Mouse (Mus musculus) limb, embryonic 12.5 days (tissue): ENCODE measurements at regions not wholly inside any gene's neighbourhood (a gene's known extent, or its start where the extent isn't known, plus 50 kb on each side); places are given as distances from the start of the nearest gene placed in this dataset.

ENCODE experiments used
- ATAC-seq: fragments of 200-750 bp; cut with Nextera tagmentation; 2 replicates; pipeline ENCODE4 v1.8.0; 2017; ENCODE audit warnings: low read depth, moderate TSS enrichment; ENCODE audit not compliant: insufficient number of reproducible peaks, insufficient read depth, low FRiP score, low TSS enrichment
- H3K27ac ChIP-seq: fragments of 300-500 bp; sonication (generic); 2 replicates; pipeline ENCODE4 v1.5.1; 2016; ENCODE audit warnings: mild to moderate bottlenecking, moderate library complexity
- H3K27me3 ChIP-seq: fragments of 300-500 bp; sonication (generic); 2 replicates; pipeline ENCODE4 v1.6.1; 2016; ENCODE audit warnings: mild to moderate bottlenecking, moderate library complexity
- H3K36me3 ChIP-seq: fragments of 300-500 bp; sonication (generic); 2 replicates; pipeline ENCODE4 v1.6.1; 2016; ENCODE audit warnings: mild to moderate bottlenecking, moderate library complexity
- H3K4me1 ChIP-seq: fragments of 300-500 bp; sonication (generic); replicated peaks from 2 replicates; pipeline ENCODE4 v1.6.1; 2016
- H3K4me2 ChIP-seq: fragments of 300-500 bp; sonication (generic); 2 replicates; pipeline ENCODE4 v1.6.1; 2016; ENCODE audit warnings: mild to moderate bottlenecking, moderate library complexity
- H3K4me3 ChIP-seq: fragments of 300-500 bp; sonication (generic); replicated peaks from 2 replicates; pipeline ENCODE4 v1.5.1; 2016; ENCODE audit warnings: mild to moderate bottlenecking
- H3K9ac ChIP-seq: fragments of 300-500 bp; sonication (generic); replicated peaks from 2 replicates; pipeline ENCODE4 v1.6.1; 2016; ENCODE audit warnings: mild to moderate bottlenecking, moderate library complexity
- H3K9me3 ChIP-seq: fragments of 300-500 bp; sonication (generic); 2 replicates; pipeline ENCODE4 v1.6.1; 2016; ENCODE audit warnings: mild to moderate bottlenecking, moderate library complexity
- WGBS: fragments of 180-500 bp; shearing (Covaris S2); methylation state at CpG from one replicate; pipeline ENCODE4 v1.1.7; 2016; 5-methylcytosine and 5-hydroxymethylcytosine counted together

- Histone ChIP-seq H3K4me2 (no peak overlapping the region), H3K9ac (no peak overlapping the region), H3K9me3 (no peaks in the 10 kb centered on the region), H3K27ac (no peak overlapping the region), H3K4me1 (no peaks in the 10 kb centered on the region), H3K36me3 (no peaks in the 10 kb centered on the region), H3K27me3 (no peaks in the 10 kb centered on the region), H3K4me3 (no peak overlapping the region)
- ATAC-seq = no peak
- WGBS = 86% methylated on average over 2 of the region's 2 CpGs
These were observed 188.0 kb upstream of the Plppr1 start for GRCm38 (mm10) chr4:48871105-48871504.

- Histone ChIP-seq H3K27me3 (no peaks in the 10 kb centered on the region), H3K4me2 (no peak overlapping the region), H3K4me3 (no peak overlapping the region), H3K9me3 (no peaks in the 10 kb centered on the region), H3K9ac (no peak overlapping the region), H3K27ac (no peak overlapping the region), H3K4me1 (no peaks in the 10 kb centered on the region), H3K36me3 (no peaks in the 10 kb centered on the region)
- 78% methylated on average over 4 of the region's 4 CpGs for WGBS
- ATAC-seq = no peak
These were observed 169.9 kb upstream of the Plppr1 start for GRCm38 (mm10) chr4:48889074-48889592.

GRCm38 (mm10) chr4:48904551-48904950 lies 154.5 kb upstream of the Plppr1 start:
- no peak for ATAC-seq
- Histone ChIP-seq H3K9ac (no peak overlapping the region), H3K27me3 (peaks cover 3% of the 10 kb centered on the region; the same call in 1 of the 2 replicates), H3K4me1 (peaks cover 12% of the 10 kb centered on the region), H3K36me3 (no peaks in the 10 kb centered on the region), H3K27ac (no peak overlapping the region), H3K9me3 (no peaks in the 10 kb centered on the region), H3K4me2 (no peak overlapping the region), H3K4me3 (no peak overlapping the region)
- WGBS = 29% methylated on average over 1 of the region's 1 CpGs

- no peak overlapping the region for H3K4me3 ChIP-seq
- H3K4me2 ChIP-seq = no peak overlapping the region
- peaks cover 12% of the 10 kb centered on the region for H3K4me1 ChIP-seq
- H3K36me3 ChIP-seq = no peaks in the 10 kb centered on the region
- H3K9me3 ChIP-seq = no peaks in the 10 kb centered on the region
- H3K27ac ChIP-seq = no peak overlapping the region
- no peak for ATAC-seq
- 45% methylated on average over 9 of the region's 9 CpGs for WGBS
- peaks cover 3% of the 10 kb centered on the region; the same call in 1 of the 2 replicates for H3K27me3 ChIP-seq
- no peak overlapping the region for H3K9ac ChIP-seq
These were observed 153.7 kb upstream of the Plppr1 start for GRCm38 (mm10) chr4:48905196-48905867.

GRCm38 (mm10) chr4:48909161-48909560 lies 149.9 kb upstream of the Plppr1 start:
- Histone ChIP-seq H3K27ac (no peak overlapping the region), H3K9me3 (no peaks in the 10 kb centered on the region), H3K9ac (no peak overlapping the region), H3K36me3 (no peaks in the 10 kb centered on the region), H3K4me2 (no peak overlapping the region), H3K27me3 (peaks cover 5% of the 10 kb centered on the region; the same call in 1 of the 2 replicates), H3K4me1 (peaks cover 12% of the 10 kb centered on the region), H3K4me3 (no peak overlapping the region)
- WGBS = 78% methylated on average over 2 of the region's 2 CpGs
- no peak for ATAC-seq

DNA sequence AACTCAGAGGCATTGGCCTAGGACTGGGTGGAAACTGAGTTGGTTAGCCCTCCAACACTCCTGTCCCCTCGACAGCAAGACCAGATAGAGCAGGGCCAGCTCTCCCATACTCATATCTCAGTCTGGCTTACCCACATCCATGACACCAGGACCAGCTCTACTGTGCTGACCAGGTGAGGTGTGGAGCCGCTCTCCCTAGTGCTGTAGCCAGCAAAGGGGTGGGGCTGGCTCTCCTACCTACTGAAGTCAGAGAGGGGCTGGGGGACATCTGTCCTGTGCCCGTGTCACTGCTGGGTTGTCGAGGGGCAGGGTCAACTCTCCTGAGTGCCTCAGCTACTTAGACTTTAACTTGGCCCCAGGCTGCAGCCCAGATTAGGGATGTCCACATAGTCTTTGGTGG lies 145.8 kb upstream of the Plppr1 start:
- Histone ChIP-seq H3K27me3 (peaks cover 5% of the 10 kb centered on the region; the same call in 1 of the 2 replicates), H3K4me2 (no peak overlapping the region), H3K9ac (no peak overlapping the region), H3K36me3 (no peaks in the 10 kb centered on the region), H3K4me3 (no peak overlapping the region), H3K4me1 (0 out of 2 replicates have a peak, but pooled peaks cover under 1% of the 10 kb centered on the region), H3K27ac (no peak overlapping the region), H3K9me3 (no peaks in the 10 kb centered on the region)
- no peak for ATAC-seq
- 81% methylated on average over 4 of the region's 4 CpGs for WGBS

- Histone ChIP-seq H3K27me3 (no peaks in the 10 kb centered on the region), H3K4me3 (no peak overlapping the region), H3K4me1 (0 out of 2 replicates have a peak, but pooled peaks cover 3% of the 10 kb centered on the region), H3K9me3 (no peaks in the 10 kb centered on the region), H3K27ac (no peak overlapping the region), H3K4me2 (no peak overlapping the region), H3K36me3 (no peaks in the 10 kb centered on the region), H3K9ac (no peak overlapping the region)
- no peak for ATAC-seq
- WGBS = 70% methylated on average over 4 of the region's 4 CpGs
These were observed 134.3 kb upstream of the Plppr1 start for GRCm38 (mm10) chr4:48924576-48925459.

- no peaks in the 10 kb centered on the region for H3K4me1 ChIP-seq
- H3K4me3 ChIP-seq = no peak overlapping the region
- H3K4me2 ChIP-seq = no peak overlapping the region
- H3K9ac ChIP-seq = no peak overlapping the region
- no peaks in the 10 kb centered on the region for H3K27me3 ChIP-seq
- no peaks in the 10 kb centered on the region for H3K36me3 ChIP-seq
- no peaks in the 10 kb centered on the region for H3K9me3 ChIP-seq
- no peak overlapping the region for H3K27ac ChIP-seq
- no peak for ATAC-seq
- WGBS = 87% methylated on average over 1 of the region's 1 CpGs
These were observed 120.7 kb upstream of the Plppr1 start for GRCm38 (mm10) chr4:48938420-48938819.

DNA sequence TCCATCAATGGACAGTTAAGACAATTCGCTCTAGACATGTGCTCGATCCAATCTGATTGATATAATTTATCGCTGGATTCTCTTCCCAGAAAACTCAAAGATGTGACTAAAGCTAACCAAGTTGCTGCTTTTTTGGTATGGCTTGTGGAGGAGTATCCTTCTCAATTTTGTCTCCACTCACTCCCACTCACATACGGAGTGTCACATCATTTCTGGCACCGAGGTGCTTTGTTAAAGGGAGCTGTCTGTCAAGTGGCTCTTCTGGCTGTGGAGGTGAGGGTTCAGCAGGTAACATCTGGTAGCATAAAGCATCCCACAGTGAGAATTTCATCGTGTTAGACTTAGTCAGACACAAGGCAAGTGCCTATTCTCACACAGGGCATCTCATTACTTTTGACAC lies 120.2 kb upstream of the Plppr1 start:
- no peak overlapping the region for H3K27ac ChIP-seq
- no peak overlapping the region for H3K4me2 ChIP-seq
- no peak for ATAC-seq
- H3K36me3 ChIP-seq = no peaks in the 10 kb centered on the region
- no peaks in the 10 kb centered on the region for H3K4me1 ChIP-seq
- 87% methylated on average over 6 of the region's 6 CpGs for WGBS
- no peak overlapping the region for H3K4me3 ChIP-seq
- H3K9ac ChIP-seq = no peak overlapping the region
- H3K9me3 ChIP-seq = no peaks in the 10 kb centered on the region
- H3K27me3 ChIP-seq = no peaks in the 10 kb centered on the region

DNA sequence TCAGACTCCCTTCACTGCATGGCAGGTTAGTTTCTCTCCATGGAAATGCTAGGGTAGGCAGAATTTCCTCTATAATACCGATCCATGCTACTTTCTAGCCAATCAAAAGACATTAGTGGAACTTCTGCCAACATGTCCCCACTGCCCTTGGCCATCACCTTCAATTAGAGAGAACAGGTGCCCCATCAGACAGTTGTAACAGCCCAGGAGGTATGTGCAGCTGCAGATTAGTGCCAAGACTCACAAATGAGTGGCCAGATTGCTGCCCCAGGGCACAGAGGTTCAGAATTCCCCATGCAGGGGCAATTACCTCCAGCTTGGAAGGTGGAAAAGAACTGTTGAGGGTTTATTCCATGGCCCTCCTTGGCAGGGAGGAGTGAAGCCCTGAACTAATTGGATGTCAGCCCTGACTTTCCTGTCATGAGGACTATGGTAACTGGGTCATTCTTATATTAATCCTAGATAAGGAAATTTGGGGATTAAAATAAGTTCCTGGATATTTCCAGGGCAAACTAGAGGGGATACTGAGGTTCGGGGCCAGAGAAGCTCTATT lies 113.7 kb upstream of the Plppr1 start:
- H3K9ac ChIP-seq = no peak overlapping the region
- no peaks in the 10 kb centered on the region for H3K9me3 ChIP-seq
- H3K4me2 ChIP-seq = no peak overlapping the region
- peaks cover 8% of the 10 kb centered on the region; the same call in 1 of the 2 replicates for H3K4me1 ChIP-seq
- WGBS = 68% methylated on average over 2 of the region's 2 CpGs
- H3K27ac ChIP-seq = no peak overlapping the region
- H3K36me3 ChIP-seq = no peaks in the 10 kb centered on the region
- no peak; the same call in 1 of the 2 replicates for ATAC-seq
- H3K4me3 ChIP-seq = no peak overlapping the region
- no peaks in the 10 kb centered on the region for H3K27me3 ChIP-seq

DNA sequence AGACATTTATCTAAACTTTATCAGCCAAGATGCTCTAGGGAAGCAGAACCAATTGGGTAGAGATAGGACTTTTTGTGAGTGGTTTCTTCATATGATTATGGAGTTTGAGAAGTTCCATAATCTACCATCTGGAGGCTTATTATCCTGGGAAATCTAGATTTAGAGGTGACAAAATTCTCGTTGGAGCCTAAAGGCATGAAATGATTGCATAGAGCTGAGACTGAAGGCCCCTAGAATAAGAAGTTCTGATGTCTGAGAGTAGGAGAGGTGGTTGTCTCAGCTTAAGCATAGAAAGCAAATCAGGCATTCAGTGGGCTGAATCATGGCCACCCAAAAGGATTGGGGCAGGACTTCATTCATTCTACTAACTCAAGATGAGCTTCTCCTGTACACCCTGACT lies 106.1 kb upstream of the Plppr1 start:
- Histone ChIP-seq H3K9ac (no peak overlapping the region), H3K9me3 (no peaks in the 10 kb centered on the region), H3K4me1 (no peaks in the 10 kb centered on the region), H3K4me2 (no peak overlapping the region), H3K4me3 (no peak overlapping the region), H3K27me3 (no peaks in the 10 kb centered on the region), H3K36me3 (no peaks in the 10 kb centered on the region), H3K27ac (no peak overlapping the region)
- WGBS = 64% methylated on average over 1 of the region's 1 CpGs
- ATAC-seq = no peak
